Mouse (Mus musculus) myocyte (in vitro differentiated cells): Measurements from ENCODE around the gene Slc9a5.

Experiments used
- CEBPB ChIP-seq: IDR thresholded peaks from 2 replicates; pipeline ENCODE4 v1.6.1; 2011; ENCODE audit warnings: mild to moderate bottlenecking, moderate library complexity; ENCODE audit not compliant: poor library complexity, insufficient read depth, severe bottlenecking
- E2F4 ChIP-seq: IDR thresholded peaks from one replicate; pipeline ENCODE4 v1.6.1; 2011; ENCODE audit warnings: mild to moderate bottlenecking, control low read depth, moderate library complexity; ENCODE audit not compliant: insufficient read depth
- MAX ChIP-seq: IDR thresholded peaks from one replicate; pipeline ENCODE4 v1.6.1; 2011; ENCODE audit warnings: low read depth, mild to moderate bottlenecking, control low read depth
- MYOD1 ChIP-seq, 3 experiments: IDR thresholded peaks; one replicate each; pipeline ENCODE4 v1.6.1; 2011; ENCODE audit warnings: control low read depth in 2 of 3, low read depth in 2 of 3, mild to moderate bottlenecking in 2 of 3, moderate library complexity in 1 of 3; ENCODE audit not compliant: insufficient read length in 2 of 3, control insufficient read depth in 1 of 3
- MYOG ChIP-seq, 3 experiments: IDR thresholded peaks; one replicate each; pipeline ENCODE4 v1.6.1; 2011; ENCODE audit warnings: control low read depth in 2 of 3, low read depth in 2 of 3, mild to moderate bottlenecking in 2 of 3; ENCODE audit not compliant: insufficient read length in 2 of 3, control insufficient read depth in 1 of 3, insufficient read depth in 1 of 3
- POLR2A ChIP-seq: IDR thresholded peaks from one replicate; pipeline ENCODE4 v1.6.1; 2011; ENCODE audit warnings: low read depth, mild to moderate bottlenecking, control low read depth, moderate library complexity; ENCODE audit not compliant: insufficient read length
- POLR2AphosphoS2 ChIP-seq: IDR thresholded peaks from one replicate; pipeline ENCODE4 v1.6.1; 2011; ENCODE audit warnings: low read depth, control low read depth; ENCODE audit not compliant: insufficient read length
- SRF ChIP-seq: IDR thresholded peaks from one replicate; pipeline ENCODE4 v1.6.1; 2011; ENCODE audit warnings: low read depth; ENCODE audit not compliant: control insufficient read depth, insufficient read length
- TCF12 ChIP-seq: IDR thresholded peaks from one replicate; pipeline ENCODE4 v1.6.1; 2011; ENCODE audit warnings: mild to moderate bottlenecking, control low read depth; ENCODE audit not compliant: poor library complexity, insufficient read depth, severe bottlenecking
- USF1 ChIP-seq: IDR thresholded peaks from one replicate; pipeline ENCODE4 v1.6.1; 2011; ENCODE audit warnings: low read depth, mild to moderate bottlenecking, control low read depth, moderate library complexity

- TF ChIP-seq POLR2A = no peak
- TF ChIP-seq MAX = no peak
- TF ChIP-seq CEBPB = no peak
- no peak for TF ChIP-seq E2F4
- TF ChIP-seq POLR2AphosphoS2 = no peak
- TF ChIP-seq USF1 = no peak
- no peak for TF ChIP-seq MYOD1 (IDR thresholded peaks at IDR 0.05; ENCODE audit: control insufficient read depth in 1 of 3, insufficient read length in 2 of 3, low read depth in 2 of 3)
- TF ChIP-seq MYOG (IDR thresholded peaks at IDR 0.05; ENCODE audit: control insufficient read depth in 1 of 3, insufficient read depth in 1 of 3, insufficient read length in 2 of 3, low read depth in 2 of 3) = no peak
- no peak for TF ChIP-seq TCF12
- TF ChIP-seq SRF = no peak
These were observed 6.8 kb downstream of the Slc9a5 start for GRCm38 (mm10) chr8:105355179-105356024.
